Mouse (Mus musculus): Measurements from ENCODE around the gene Hdgf. TPM values are rescaled to one million over a fixed set of nuclear protein-coding genes. Genes with fewer than 3 reads are reported as not detected.
A peak's percentile ranks its signal among the peaks of the same experiment; 100 is the strongest.

Hdgf gene
- polyA plus RNA-seq, 1 experiment = not detected

DNA sequence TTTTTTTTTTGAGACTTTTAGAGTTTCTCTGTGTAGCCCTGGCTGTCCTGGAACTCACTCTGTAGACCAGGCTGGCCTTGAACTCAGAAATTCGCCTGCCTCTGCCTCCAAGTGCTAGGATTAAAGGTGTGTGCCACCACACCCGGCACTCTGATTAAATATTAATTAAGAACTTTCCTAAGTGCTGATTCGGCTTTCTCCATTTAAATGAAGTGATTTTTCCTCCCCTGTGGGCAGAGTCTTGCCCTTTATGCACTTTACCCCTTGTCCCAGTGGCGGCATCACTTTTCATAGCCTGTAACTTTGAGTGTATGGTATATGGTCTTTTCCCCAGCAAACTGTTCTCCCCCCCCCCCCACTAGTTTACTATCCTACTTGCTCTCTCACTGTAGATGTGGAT, 29.1 kb downstream of the Hdgf start:
- WGBS = 82% methylated on average over 4 of the region's 4 CpGs

DNA sequence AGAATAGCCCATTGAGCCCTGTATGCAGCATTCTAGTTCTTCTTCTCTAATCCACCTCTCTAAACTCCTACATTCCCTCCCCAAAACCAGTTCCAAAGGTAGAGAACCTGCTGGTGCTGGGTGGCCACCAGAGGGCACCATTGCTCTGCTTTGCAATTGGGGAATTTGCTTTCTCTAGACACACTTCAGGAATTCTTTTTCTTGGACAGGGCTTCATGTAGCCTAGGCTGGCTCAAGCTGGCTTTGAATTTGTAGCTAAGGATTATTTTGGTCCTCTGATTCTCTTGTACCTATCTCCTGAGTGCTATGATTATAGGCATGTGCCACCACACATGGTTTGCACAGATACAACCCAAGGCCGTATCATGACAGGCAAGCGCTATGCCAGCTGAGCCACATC, 29.7 kb downstream of the Hdgf start:
- no peak overlapping the region for H3K4me3 ChIP-seq (ENCODE audit: insufficient read depth, low read depth, low read length)
- WGBS = 89% methylated on average over 2 of the region's 2 CpGs
- no peak for TF ChIP-seq POLR2A (IDR thresholded peaks at IDR 0.05; ENCODE audit: insufficient read depth, low read depth, low read length)
- TF ChIP-seq CTCF (IDR thresholded peaks at IDR 0.05; ENCODE audit: insufficient read depth, low read depth, low read length) = 0 out of 2 replicates have a peak, but pooled peaks have one; percentile 30
- peaks cover 13% of the 10 kb centered on the region for H3K4me1 ChIP-seq (ENCODE audit: control insufficient read depth, insufficient read depth, low read length)
- no peak overlapping the region for H3K27ac ChIP-seq (ENCODE audit: insufficient read depth, low read depth, low read length)

More for the DNA sequence above, 29.1 kb downstream of the Hdgf start:
- H3K27ac ChIP-seq (ENCODE audit: insufficient read depth, low read depth, low read length) = no peak overlapping the region
- H3K4me3 ChIP-seq (ENCODE audit: insufficient read depth, low read depth, low read length) = no peak overlapping the region
- TF ChIP-seq POLR2A (IDR thresholded peaks at IDR 0.05; ENCODE audit: insufficient read depth, low read depth, low read length) = no peak
- no peak for TF ChIP-seq CTCF (IDR thresholded peaks at IDR 0.05; ENCODE audit: insufficient read depth, low read depth, low read length)
- peaks cover 13% of the 10 kb centered on the region for H3K4me1 ChIP-seq (ENCODE audit: control insufficient read depth, insufficient read depth, low read length)

DNA sequence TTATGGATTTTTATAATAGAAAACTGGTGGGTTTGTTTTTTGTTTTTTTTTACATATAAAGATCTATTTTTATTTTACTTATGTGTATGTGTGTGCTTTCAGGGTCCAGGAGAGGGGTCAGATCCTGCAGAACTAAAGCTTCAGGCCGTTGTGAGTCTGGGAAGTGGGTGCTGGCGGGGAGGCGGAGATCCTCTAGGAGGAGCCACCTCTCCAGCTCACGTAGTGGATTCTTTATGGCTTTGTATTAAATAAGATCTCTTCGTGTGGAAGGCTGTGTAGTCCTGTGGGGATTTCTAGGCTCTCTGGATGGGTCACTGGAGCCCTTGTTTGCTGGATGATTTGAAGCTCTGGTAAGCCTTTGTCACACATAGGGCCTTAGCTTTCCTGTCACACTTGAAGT, 34.5 kb downstream of the Hdgf start:
- Histone ChIP-seq H3K4me1 (ENCODE audit: control insufficient read depth, insufficient read depth, low read length) (peaks cover 5% of the 10 kb centered on the region; the same call in 1 of the 2 replicates), H3K4me3 (ENCODE audit: insufficient read depth, low read depth, low read length) (no peak overlapping the region), H3K27ac (ENCODE audit: insufficient read depth, low read depth, low read length) (no peak overlapping the region)
- 55% methylated on average over 5 of the region's 5 CpGs for WGBS
- TF ChIP-seq POLR2A (IDR thresholded peaks at IDR 0.05; ENCODE audit: insufficient read depth, low read depth, low read length) (no peak), CTCF (IDR thresholded peaks at IDR 0.05; ENCODE audit: insufficient read depth, low read depth, low read length) (no peak)

DNA sequence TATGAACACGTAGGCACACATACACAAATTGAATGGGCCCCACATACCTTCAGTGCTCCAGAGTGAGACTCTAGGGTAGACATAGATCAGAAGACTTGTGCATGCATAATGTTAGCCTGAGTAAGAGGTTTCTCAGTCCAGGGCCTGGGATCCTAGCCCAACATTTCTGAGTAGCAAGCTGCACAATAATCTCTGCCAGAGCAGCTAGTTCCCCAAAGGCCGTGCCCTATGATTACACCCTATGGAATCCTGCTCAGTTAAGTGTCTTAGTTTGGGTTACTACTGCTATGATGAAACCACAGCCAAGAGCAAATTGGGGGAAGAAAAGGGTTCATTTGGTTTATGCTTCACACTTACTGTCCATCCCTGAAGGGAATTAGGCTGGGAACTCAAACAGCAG, 36.4 kb downstream of the Hdgf start:
- Histone ChIP-seq H3K4me3 (ENCODE audit: insufficient read depth, low read depth, low read length) (no peak overlapping the region), H3K4me1 (ENCODE audit: control insufficient read depth, insufficient read depth, low read length) (peaks cover 17% of the 10 kb centered on the region), H3K27ac (ENCODE audit: insufficient read depth, low read depth, low read length) (no peak overlapping the region)
- TF ChIP-seq CTCF (IDR thresholded peaks at IDR 0.05; ENCODE audit: insufficient read depth, low read depth, low read length) (no peak), POLR2A (IDR thresholded peaks at IDR 0.05; ENCODE audit: insufficient read depth, low read depth, low read length) (no peak)
- WGBS = 82% methylated on average over 2 of the region's 2 CpGs

DNA sequence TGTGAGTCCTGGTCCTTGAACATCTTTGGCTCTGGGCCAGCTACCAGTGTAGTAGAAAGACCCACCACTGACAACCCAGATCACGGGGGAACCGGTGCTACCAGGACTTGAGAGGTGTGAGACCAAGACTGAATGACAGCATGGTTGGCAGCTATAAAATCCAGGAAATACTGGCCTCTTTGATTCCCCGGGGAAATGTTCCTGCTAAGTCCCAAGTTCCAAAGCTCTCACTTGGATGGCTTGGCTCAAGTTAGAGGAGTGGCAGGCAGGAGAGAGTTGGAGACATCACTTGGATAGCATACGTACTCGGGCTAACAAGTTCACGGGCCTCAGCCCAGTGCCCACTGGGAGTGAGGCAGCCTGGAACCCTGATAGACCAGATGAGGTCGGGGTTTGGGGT, 37.5 kb downstream of the Hdgf start:
- WGBS = 78% methylated on average over 7 of the region's 7 CpGs
- H3K4me1 ChIP-seq (ENCODE audit: control insufficient read depth, insufficient read depth, low read length) = peaks cover 27% of the 10 kb centered on the region

DNA sequence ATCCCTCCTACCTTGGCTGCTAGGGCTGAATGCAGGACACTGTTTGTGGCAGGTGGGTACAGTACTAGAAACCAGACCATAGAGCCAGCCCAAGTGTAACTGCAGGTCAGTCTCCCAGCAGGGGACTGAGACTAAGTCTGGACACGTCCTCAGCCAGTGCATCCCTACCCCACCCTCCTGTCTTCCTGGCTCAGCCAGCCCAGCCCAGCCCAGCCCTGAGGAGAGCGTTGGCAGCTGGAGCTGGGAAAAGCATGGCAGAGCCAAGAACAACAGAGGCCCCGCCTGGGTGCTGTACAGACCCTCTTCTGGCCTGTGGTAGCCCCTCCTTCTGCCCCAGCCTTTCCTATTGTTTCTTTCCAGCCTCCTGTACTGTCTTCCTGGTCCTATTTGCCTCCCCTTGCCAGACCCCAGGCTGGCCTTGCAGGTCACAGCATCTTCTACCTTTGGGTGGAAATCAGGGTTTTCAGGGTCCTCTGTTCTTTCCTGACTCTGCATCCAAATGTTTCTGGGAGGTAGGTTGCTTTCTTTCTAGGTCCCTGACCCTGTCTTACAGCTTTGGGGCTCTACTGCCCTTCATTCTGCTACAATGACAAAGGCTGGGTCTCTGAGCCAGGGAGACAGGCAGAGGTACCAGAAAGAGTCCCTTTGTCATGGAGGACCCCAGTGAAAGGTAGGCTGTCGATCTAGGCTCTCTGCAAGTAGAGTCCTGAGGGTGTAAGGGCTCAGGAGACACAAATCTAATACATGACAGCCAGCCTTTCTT, 38.9 kb downstream of the Hdgf start:
- Histone ChIP-seq H3K4me3 (ENCODE audit: insufficient read depth, low read depth, low read length) (no peak overlapping the region), H3K4me1 (ENCODE audit: control insufficient read depth, insufficient read depth, low read length) (peaks cover 38% of the 10 kb centered on the region), H3K27ac (ENCODE audit: insufficient read depth, low read depth, low read length) (no peak overlapping the region)
- WGBS = 27% methylated on average over 4 of the region's 4 CpGs
- TF ChIP-seq POLR2A (IDR thresholded peaks at IDR 0.05; ENCODE audit: insufficient read depth, low read depth, low read length) = no peak
- TF ChIP-seq CTCF (IDR thresholded peaks at IDR 0.05; ENCODE audit: insufficient read depth, low read depth, low read length) = no peak

More for the DNA sequence above, 37.5 kb downstream of the Hdgf start:
- H3K4me3 ChIP-seq (ENCODE audit: insufficient read depth, low read depth, low read length) = no peak overlapping the region
- TF ChIP-seq POLR2A (IDR thresholded peaks at IDR 0.05; ENCODE audit: insufficient read depth, low read depth, low read length) = no peak
- no peak for TF ChIP-seq CTCF (IDR thresholded peaks at IDR 0.05; ENCODE audit: insufficient read depth, low read depth, low read length)
- no peak overlapping the region for H3K27ac ChIP-seq (ENCODE audit: insufficient read depth, low read depth, low read length)

DNA sequence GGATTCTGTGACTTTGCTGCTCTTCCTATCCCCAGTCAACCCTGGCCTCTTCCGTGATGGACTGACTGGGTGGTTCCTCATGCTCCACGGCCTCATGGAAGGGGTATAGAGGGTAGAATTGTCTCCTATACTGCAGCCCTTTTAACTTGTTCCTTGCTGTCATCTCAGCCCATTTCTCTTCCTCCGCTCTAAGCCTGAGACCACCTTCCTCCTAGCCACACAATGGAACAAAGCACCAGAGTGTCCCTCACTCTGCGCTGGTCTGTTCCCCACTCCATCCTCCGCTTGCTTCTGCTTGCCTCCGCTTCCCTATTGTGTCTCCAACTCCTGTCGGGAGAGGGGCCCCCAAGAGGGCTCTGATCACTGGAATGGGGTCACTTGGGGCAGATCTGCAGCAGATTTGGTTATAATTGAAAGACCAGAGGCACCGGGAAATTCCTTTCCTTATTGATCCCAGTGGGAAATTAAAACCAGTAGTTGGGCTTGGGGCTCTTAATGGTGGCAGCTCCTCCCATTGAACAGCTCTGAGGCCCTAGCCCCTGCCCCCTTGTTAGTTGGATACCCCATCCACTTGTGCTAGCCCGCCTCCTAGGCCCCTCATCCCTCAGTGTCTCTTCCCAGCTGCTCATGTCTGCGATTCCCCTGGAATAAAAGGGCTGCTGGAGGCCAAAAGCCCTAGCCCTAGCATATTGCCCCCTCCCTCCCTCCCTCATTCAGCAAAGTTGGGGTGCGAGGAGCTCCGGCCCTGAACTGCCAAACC, 39.8 kb downstream of the Hdgf start:
- Histone ChIP-seq H3K4me1 (ENCODE audit: control insufficient read depth, insufficient read depth, low read length) (peaks cover 43% of the 10 kb centered on the region), H3K4me3 (ENCODE audit: insufficient read depth, low read depth, low read length) (no peak overlapping the region), H3K27ac (ENCODE audit: insufficient read depth, low read depth, low read length) (no peak overlapping the region)
- no peak for TF ChIP-seq POLR2A (IDR thresholded peaks at IDR 0.05; ENCODE audit: insufficient read depth, low read depth, low read length)
- TF ChIP-seq CTCF (IDR thresholded peaks at IDR 0.05; ENCODE audit: insufficient read depth, low read depth, low read length) = no peak
- WGBS = 56% methylated on average over 12 of the region's 12 CpGs

DNA sequence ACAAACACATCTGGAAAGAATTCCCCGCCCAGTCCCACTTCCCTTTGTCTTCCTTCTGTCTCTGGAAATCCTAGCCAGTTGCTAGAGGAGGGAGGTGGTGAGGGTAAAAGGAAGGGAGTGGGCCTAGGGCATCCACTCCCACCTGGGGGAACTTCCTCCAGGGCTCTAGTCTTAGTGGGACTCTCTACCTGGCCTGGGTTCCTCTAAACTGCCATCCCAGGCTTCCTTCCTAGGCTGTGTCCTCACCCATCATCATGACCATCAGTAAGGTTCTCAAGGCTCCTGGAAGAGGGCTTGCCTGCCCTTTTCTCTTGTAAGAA, 40.4 kb downstream of the Hdgf start:
- no peak overlapping the region for H3K27ac ChIP-seq (ENCODE audit: insufficient read depth, low read depth, low read length)
- 62% methylated on average over 1 of the region's 1 CpGs for WGBS
- no peak for TF ChIP-seq POLR2A (IDR thresholded peaks at IDR 0.05; ENCODE audit: insufficient read depth, low read depth, low read length)
- no peak for TF ChIP-seq CTCF (IDR thresholded peaks at IDR 0.05; ENCODE audit: insufficient read depth, low read depth, low read length)
- peaks cover 44% of the 10 kb centered on the region for H3K4me1 ChIP-seq (ENCODE audit: control insufficient read depth, insufficient read depth, low read length)
- H3K4me3 ChIP-seq (ENCODE audit: insufficient read depth, low read depth, low read length) = no peak overlapping the region

Measured in olfactory bulb, adult 2 months (tissue).